Comparison of ENCODE assay signal across 8 mouse cellular contexts in genomic region chr9:48184319-48184718, GRCm38 (mm10). TPM values are rescaled to one million over a fixed set of nuclear protein-coding genes. Genes with fewer than 3 reads are reported as not detected.
DNase-seq lines count a peak whose midpoint lies in the region; ATAC-seq and TF ChIP-seq lines count a peak whose summit lies in the region.
"Had no signal": no experiment of that assay in that cellular context is flagged by ENCODE, and none has a peak within 500 bp of the region (broad histone marks: within the 10 kb centered on the region; RNA-seq: fewer than 3 reads in every experiment).

No protein-coding gene starts in this region.

- no peaks in the 10 kb centered on the region for H3K36me3 ChIP-seq in neural tube, embryonic 13.5 days
- no peaks in the 10 kb centered on the region for H3K36me3 ChIP-seq in neural tube, embryonic 15.5 days
- H3K36me3 ChIP-seq in kidney, adult 2 months (ENCODE audit: control insufficient read depth, insufficient read depth, low read length), result no peaks in the 10 kb centered on the region
- H3K36me3 ChIP-seq: limb, embryonic 13.5 days had no signal

- H3K9me3 ChIP-seq in neural tube, embryonic 13.5 days, result no peaks in the 10 kb centered on the region
- no peaks in the 10 kb centered on the region for H3K9me3 ChIP-seq in neural tube, embryonic 15.5 days (replicated peaks)
- H3K9me3 ChIP-seq: limb, embryonic 13.5 days had no signal

- peak overlapping the region; percentile 70 for H3K27ac ChIP-seq in neural tube, embryonic 13.5 days (replicated peaks)
- no peak overlapping the region for H3K27ac ChIP-seq in neural tube, embryonic 15.5 days (replicated peaks)
- no peak overlapping the region for H3K27ac ChIP-seq in kidney, adult 2 months (ENCODE audit: insufficient read depth, low read depth, low read length)
- H3K27ac ChIP-seq: limb, embryonic 13.5 days had no signal

- peaks cover 37% of the 10 kb centered on the region for H3K4me1 ChIP-seq in neural tube, embryonic 13.5 days (replicated peaks)
- H3K4me1 ChIP-seq in neural tube, embryonic 15.5 days, result peaks cover 28% of the 10 kb centered on the region
- H3K4me1 ChIP-seq in kidney, adult 2 months (ENCODE audit: control insufficient read depth, insufficient read depth, low read length), result no peaks in the 10 kb centered on the region

- 56% methylated on average over 7 of the region's 7 CpGs for WGBS in neural tube, embryonic 13.5 days
- 50% methylated on average over 7 of the region's 7 CpGs for WGBS in neural tube, embryonic 15.5 days
- 72% methylated on average over 7 of the region's 7 CpGs for WGBS in kidney, adult 2 months

- ATAC-seq in neural tube, embryonic 13.5 days (ENCODE audit: low read depth), result peak; percentile 56
- no peak; the same call in 1 of the 2 replicates for ATAC-seq in neural tube, embryonic 15.5 days (ENCODE audit: low FRiP score)

- intact Hi-C loops in left cerebral cortex, postnatal 10 days (cut with DNase I), result no loop called here

- no peaks in the 10 kb centered on the region for H3K27me3 ChIP-seq in neural tube, embryonic 13.5 days
- H3K27me3 ChIP-seq in neural tube, embryonic 15.5 days (replicated peaks), result no peaks in the 10 kb centered on the region
- no peaks in the 10 kb centered on the region for H3K27me3 ChIP-seq in kidney, adult 2 months (replicated peaks; ENCODE audit: control insufficient read depth, insufficient read depth, low read length)
- H3K27me3 ChIP-seq: limb, embryonic 13.5 days had no signal

- H3K4me3 ChIP-seq in neural tube, embryonic 13.5 days, result no peak overlapping the region
- no peak overlapping the region for H3K4me3 ChIP-seq in neural tube, embryonic 15.5 days (replicated peaks)
- H3K4me3 ChIP-seq in kidney, adult 2 months (ENCODE audit: insufficient read depth, low read depth, low read length), result no peak overlapping the region
- H3K4me3 ChIP-seq: limb, embryonic 13.5 days had no signal

- no peak overlapping the region for H3K4me2 ChIP-seq in neural tube, embryonic 13.5 days
- no peak overlapping the region for H3K4me2 ChIP-seq in neural tube, embryonic 15.5 days
- H3K4me2 ChIP-seq: limb, embryonic 13.5 days had no signal

- peak; percentile 60 for DNase-seq in gastrocnemius, postnatal 10 days
- DNase-seq in left cerebral cortex, postnatal 10 days (ENCODE audit: extremely low spot score in 1 of 2, low spot score in 2 of 2), result peak; percentile 33 to 48
- DNase-seq in right cerebral cortex, postnatal 25 days, result peak; percentile 21
- no peak for DNase-seq in kidney, adult 2 months
- DNase-seq in urinary bladder, adult 2 months (ENCODE audit: low spot score), result no peak

- TF ChIP-seq CTCF in kidney, adult 2 months (conservative IDR thresholded peaks at IDR 0.05; ENCODE audit: insufficient read depth, insufficient read length, low read depth, low read length), result no peak

- TF ChIP-seq POLR2A in kidney, adult 2 months (IDR thresholded peaks at IDR 0.05; ENCODE audit: low read depth, low read length), result no peak

- no peak overlapping the region for H3K9ac ChIP-seq in neural tube, embryonic 13.5 days
- no peak overlapping the region for H3K9ac ChIP-seq in neural tube, embryonic 15.5 days (replicated peaks)
- H3K9ac ChIP-seq: limb, embryonic 13.5 days had no signal

RNA-seq across cellular contexts. Expression of gene Nxpe4, which starts 22.5 kb away (rescaled TPM):
- polyA plus RNA-seq in neural tube, embryonic 13.5 days (2015; fragmentation: Nextera tagmentation; extraction: Ambion mirVana), result 6.5 and 7.2 TPM in 2 replicates
- 8.5 and 9.0 TPM in 2 replicates for polyA plus RNA-seq in neural tube, embryonic 15.5 days (2015; fragmentation: Nextera tagmentation; extraction: Ambion mirVana)
- total RNA-seq in gastrocnemius, postnatal 10 days (2021), result 1 to 10 TPM; 7.4 to 9.8 TPM
- 10 to 100 TPM in 1 of 2 experiments, 1 to 10 TPM in 1; 9.9 to 12.2 TPM for total RNA-seq in left cerebral cortex, postnatal 10 days (2021)
- polyA plus RNA-seq in kidney, adult 2 months (2012; rRNA removed), result 0.95 and 0.96 TPM in 2 replicates
- 7.1 and 7.4 TPM in 2 replicates for polyA plus RNA-seq in urinary bladder, adult 2 months (2012; rRNA removed)

Comparison
In these comparisons a context has a peak if more than half of its experiments do, and no peak if none do; other contexts are left out.
1. DNase-seq: peak in gastrocnemius, postnatal 10 days (single experiment), left cerebral cortex, postnatal 10 days (2 of 2) and right cerebral cortex, postnatal 25 days (single experiment); none in kidney, adult 2 months (single experiment) and urinary bladder, adult 2 months (single experiment).